Mouse (Mus musculus): ENCODE measurements around the gene Fancc. TPM values are rescaled to one million over a fixed set of nuclear protein-coding genes. Genes with fewer than 3 reads are reported as not detected.

Fancc gene
- polyA plus RNA-seq, 1 experiment from 2014 or later, result 13.7 TPM

DNA sequence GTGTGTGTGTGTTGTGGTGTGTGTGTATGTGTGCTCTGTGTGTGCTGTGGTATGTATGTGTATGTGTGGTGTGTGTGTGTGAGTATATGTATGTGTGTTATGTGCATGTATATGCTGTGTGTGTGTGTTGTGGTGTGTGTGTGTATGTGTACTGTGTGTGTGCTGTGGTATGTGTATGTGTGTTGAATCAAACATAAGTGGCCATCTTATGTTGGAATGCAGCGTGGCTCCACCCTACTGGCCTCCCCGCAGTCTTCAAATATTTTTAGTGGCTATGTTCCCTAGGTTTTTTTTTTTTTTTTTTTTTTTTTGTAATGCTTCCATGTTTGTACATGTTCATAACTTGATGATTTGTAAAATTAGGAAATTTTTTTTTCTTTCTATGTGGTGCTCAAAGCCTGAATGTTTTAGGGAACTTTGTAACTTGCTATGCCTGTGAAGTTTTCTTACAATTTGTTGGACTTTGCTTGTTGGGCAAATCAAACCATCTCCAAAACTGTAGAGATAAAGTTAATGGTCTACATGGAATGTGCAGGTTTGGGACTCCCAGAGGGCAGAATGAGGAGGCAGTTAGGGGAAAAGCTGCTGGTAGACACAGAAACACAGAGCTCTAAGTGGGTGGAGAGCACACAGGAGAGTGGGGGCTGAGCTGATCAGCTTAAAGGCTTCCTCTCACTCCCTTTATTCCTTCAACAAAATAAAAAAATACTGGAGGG is 244.6 kb downstream of the Fancc start:
- Histone ChIP-seq H3K4me3 (no peak overlapping the region), H3K36me3 (ENCODE audit: poor library complexity, severe bottlenecking) (peaks cover 4% of the 10 kb centered on the region; the same call in 1 of the 2 replicates), H3K9me3 (replicated peaks) (no peaks in the 10 kb centered on the region), H3K4me2 (no peak overlapping the region), H3K27ac (no peak overlapping the region), H3K27me3 (no peaks in the 10 kb centered on the region), H3K9ac (no peak overlapping the region), H3K4me1 (no peaks in the 10 kb centered on the region)
- 96% methylated on average over 2 of the region's 2 CpGs for WGBS
- no peak for ATAC-seq

DNA sequence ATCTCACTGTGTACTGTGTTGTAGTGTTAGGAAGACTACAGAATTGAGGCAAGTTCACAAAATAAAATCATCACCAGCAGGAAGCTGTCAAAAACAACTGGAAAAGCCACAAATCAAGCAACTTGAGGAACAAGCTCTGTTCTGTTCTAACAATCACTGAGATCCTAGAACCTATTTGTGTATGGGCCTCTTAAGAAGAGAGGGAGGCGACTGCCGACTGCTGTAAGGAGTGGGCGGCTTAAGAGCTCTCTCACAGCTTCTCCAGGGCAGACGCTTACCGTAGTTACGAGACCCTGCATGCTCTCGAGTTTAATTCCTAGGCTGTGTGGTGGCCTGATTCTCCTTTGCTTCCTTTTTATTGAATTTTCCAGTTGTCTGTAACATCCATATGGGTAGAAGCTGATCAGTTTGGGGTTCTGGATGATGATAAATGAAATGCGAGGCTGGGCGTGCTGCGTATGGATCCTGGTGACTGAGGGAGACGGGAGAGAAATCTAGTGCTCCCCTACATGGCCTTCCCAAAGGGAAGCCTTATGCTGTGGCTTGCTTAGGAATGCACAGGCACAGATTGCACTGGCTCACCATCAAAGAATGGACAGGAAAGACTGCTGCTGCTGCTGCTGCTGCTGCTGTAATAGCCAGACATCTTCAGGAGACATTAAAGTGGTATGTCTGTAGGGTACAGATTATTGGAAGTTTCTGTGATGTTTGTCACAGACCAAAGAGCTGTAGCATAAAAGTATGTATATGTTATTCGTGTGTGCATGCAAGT is 245.8 kb downstream of the Fancc start:
- ATAC-seq, result no peak
- Histone ChIP-seq H3K4me2 (no peak overlapping the region), H3K4me1 (0 out of 2 replicates have a peak, but pooled peaks cover 3% of the 10 kb centered on the region), H3K36me3 (ENCODE audit: poor library complexity, severe bottlenecking) (no peaks in the 10 kb centered on the region), H3K9me3 (replicated peaks) (no peaks in the 10 kb centered on the region), H3K9ac (no peak overlapping the region), H3K27me3 (no peaks in the 10 kb centered on the region), H3K27ac (no peak overlapping the region), H3K4me3 (no peak overlapping the region)
- WGBS, result 64% methylated on average over 12 of the region's 12 CpGs

DNA sequence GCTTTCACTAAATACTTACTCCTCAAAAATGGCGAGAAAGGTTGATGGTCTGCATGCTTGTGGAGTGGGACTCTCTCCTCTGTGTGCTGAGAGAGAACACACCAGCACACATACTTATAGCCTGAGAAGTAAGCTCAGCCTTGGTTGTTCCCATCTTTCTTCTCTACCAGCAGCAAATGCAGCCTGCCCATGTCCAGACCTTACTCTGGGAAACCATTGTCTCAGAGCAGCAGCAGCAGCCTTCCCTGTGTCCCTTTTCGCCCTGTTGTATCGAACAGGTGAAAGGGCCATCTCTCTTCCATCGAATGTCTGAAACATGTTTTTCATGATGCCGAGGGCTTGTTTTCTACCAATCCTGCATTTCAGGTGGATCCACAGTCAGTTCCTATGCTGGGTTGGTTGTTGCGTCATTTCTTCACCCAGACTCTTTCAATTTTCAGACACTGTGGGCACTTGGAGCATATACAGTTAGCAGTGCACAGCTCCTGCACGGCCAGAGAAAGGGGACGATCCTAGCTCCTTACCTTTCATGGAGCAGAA is 246.6 kb downstream of the Fancc start:
- Histone ChIP-seq H3K4me1 (peaks cover 11% of the 10 kb centered on the region), H3K4me3 (no peak overlapping the region), H3K9ac (no peak overlapping the region), H3K4me2 (no peak overlapping the region), H3K27ac (no peak overlapping the region), H3K9me3 (replicated peaks) (no peaks in the 10 kb centered on the region), H3K27me3 (no peaks in the 10 kb centered on the region), H3K36me3 (ENCODE audit: poor library complexity, severe bottlenecking) (no peaks in the 10 kb centered on the region)
- 90% methylated on average over 8 of the region's 8 CpGs for WGBS
- no peak for ATAC-seq

DNA sequence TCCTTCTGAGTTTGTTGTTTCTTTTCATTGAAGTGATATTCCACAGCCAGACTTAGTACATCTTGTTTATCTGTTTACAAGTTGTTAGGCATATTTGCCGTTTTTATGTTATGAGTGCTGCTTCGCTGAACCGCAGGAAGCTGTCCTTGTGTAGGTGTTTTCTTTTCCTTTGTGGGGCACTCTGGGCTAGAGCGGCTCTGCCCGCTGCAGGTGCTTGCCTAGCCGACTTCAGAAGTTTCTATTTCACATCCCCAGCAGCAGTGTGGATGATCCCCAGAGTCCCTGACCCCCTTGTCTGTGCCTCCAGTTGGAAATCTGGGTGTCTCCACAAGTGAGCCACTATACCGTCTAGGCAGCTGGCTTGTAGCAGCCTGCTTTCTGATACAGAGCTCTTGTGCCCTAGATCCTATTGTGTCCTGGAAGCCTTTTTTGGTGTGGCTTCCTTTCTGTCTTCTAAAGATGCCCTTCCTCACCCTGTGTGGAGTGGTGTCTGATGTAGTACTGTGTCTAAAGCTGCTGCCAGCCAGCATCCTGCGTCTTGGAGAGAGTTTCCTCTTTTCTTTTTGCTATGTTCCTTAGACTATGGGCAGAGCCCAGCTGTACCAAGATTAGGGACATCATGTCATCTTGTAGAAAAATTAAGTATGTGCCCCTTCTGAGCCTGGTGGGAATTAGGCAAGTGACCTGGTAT is 247.2 kb downstream of the Fancc start:
- no peaks in the 10 kb centered on the region for H3K36me3 ChIP-seq (ENCODE audit: poor library complexity, severe bottlenecking)
- H3K4me2 ChIP-seq, result no peak overlapping the region
- ATAC-seq, result no peak
- no peak overlapping the region for H3K27ac ChIP-seq
- H3K4me3 ChIP-seq, result no peak overlapping the region
- WGBS, result 83% methylated on average over 8 of the region's 8 CpGs
- no peaks in the 10 kb centered on the region for H3K27me3 ChIP-seq
- H3K9ac ChIP-seq, result no peak overlapping the region
- no peaks in the 10 kb centered on the region for H3K9me3 ChIP-seq (replicated peaks)
- peaks cover 17% of the 10 kb centered on the region for H3K4me1 ChIP-seq

DNA sequence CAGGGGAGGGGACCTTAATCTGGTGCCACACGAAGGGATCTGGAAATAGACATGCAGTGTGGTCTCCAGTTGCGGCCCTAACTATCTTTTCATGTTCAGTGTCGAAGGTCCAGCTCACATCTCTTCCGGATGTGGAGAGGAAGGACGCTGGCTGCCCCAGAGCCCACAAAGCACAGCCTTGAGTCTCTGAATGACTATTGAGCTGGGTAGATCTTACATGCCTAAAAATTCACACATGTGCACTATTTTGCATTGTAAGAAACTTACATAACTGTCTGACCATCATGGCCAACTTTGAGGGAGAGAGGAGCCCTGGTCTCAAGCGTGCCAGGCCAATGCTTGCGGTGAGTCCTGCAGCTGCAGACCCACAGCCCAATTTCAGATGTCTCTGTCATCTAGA is 247.9 kb downstream of the Fancc start:
- no peaks in the 10 kb centered on the region for H3K9me3 ChIP-seq (replicated peaks)
- H3K4me1 ChIP-seq, result peaks cover 23% of the 10 kb centered on the region
- WGBS, result 90% methylated on average over 7 of the region's 7 CpGs
- H3K4me3 ChIP-seq, result no peak overlapping the region
- no peak for ATAC-seq
- H3K27me3 ChIP-seq, result no peaks in the 10 kb centered on the region
- no peaks in the 10 kb centered on the region for H3K36me3 ChIP-seq (ENCODE audit: poor library complexity, severe bottlenecking)
- no peak overlapping the region for H3K4me2 ChIP-seq
- H3K9ac ChIP-seq, result no peak overlapping the region
- no peak overlapping the region for H3K27ac ChIP-seq

DNA sequence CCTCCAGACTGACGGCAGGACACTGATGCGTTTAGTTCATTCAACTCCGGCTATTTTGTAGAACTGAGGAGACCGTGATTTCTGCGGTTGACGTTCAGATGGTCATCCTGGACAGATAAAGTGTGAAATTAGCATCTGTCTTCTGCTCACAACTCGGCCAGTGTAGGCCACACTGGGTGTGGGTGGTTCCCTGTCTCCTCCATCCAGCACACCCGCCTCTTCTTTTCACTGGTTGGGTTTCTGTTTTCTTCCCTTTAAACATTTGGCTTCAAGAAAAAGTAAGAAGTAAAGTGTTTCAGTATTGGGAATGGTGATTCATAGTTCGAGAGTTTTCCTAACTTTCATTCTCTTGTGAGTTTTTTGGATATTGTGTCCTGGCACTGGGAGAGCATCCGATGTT is 248.8 kb downstream of the Fancc start:
- H3K27ac ChIP-seq, result no peak overlapping the region
- H3K4me3 ChIP-seq, result no peak overlapping the region
- no peak overlapping the region for H3K4me2 ChIP-seq
- peaks cover 30% of the 10 kb centered on the region for H3K4me1 ChIP-seq
- H3K36me3 ChIP-seq (ENCODE audit: poor library complexity, severe bottlenecking), result no peaks in the 10 kb centered on the region
- 95% methylated on average over 10 of the region's 10 CpGs for WGBS
- H3K27me3 ChIP-seq, result no peaks in the 10 kb centered on the region
- no peaks in the 10 kb centered on the region for H3K9me3 ChIP-seq (replicated peaks)
- H3K9ac ChIP-seq, result no peak overlapping the region
- no peak for ATAC-seq

DNA sequence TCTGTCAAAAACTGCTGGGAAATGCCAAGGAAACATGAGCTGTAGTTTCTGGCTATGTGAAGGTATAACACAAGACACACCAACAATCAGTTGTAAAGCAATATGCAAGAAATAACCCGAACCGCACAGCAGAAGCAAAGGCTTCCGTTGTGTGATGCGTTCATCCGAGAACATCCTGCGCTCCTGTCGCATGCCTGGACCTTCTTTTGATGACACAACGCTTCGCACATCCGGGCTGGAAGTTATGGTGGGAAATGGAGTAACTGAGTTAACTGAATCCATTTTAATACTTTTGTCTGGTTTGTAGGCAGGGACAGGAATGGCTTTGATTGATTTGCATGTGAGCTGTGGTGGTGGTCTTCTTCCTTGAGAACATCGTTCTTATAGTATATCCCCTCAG is 249.4 kb downstream of the Fancc start:
- Histone ChIP-seq H3K27me3 (no peaks in the 10 kb centered on the region), H3K4me3 (no peak overlapping the region), H3K36me3 (ENCODE audit: poor library complexity, severe bottlenecking) (no peaks in the 10 kb centered on the region), H3K4me2 (no peak overlapping the region), H3K9ac (no peak overlapping the region), H3K9me3 (replicated peaks) (no peaks in the 10 kb centered on the region), H3K4me1 (peaks cover 30% of the 10 kb centered on the region), H3K27ac (no peak overlapping the region)
- WGBS, result 96% methylated on average over 11 of the region's 11 CpGs
- ATAC-seq, result no peak

DNA sequence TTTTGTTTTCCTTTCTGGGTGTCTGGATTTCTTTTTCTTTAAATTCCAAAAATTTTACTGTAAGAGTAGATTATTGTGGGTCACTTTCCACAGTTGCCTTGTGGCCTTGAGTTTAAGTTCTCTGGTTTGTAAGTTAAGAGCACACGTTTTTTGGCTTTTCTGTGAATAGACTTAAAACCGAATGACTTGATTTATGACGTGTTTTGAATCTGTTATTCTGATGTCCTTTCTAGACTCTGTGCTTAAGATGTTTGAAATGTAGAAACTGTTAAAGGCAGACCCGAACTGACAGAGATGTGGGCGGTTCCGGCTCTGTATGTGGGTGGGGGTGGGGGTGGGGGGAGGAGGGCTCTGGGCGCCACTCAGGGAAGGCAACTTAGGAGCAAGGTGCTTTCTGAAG is 250.0 kb downstream of the Fancc start:
- Histone ChIP-seq H3K9ac (no peak overlapping the region), H3K27ac (no peak overlapping the region), H3K36me3 (ENCODE audit: poor library complexity, severe bottlenecking) (no peaks in the 10 kb centered on the region), H3K4me1 (peaks cover 36% of the 10 kb centered on the region), H3K4me2 (no peak overlapping the region), H3K9me3 (replicated peaks) (no peaks in the 10 kb centered on the region), H3K4me3 (no peak overlapping the region), H3K27me3 (no peaks in the 10 kb centered on the region)
- WGBS, result 79% methylated on average over 7 of the region's 7 CpGs
- ATAC-seq, result no peak

DNA sequence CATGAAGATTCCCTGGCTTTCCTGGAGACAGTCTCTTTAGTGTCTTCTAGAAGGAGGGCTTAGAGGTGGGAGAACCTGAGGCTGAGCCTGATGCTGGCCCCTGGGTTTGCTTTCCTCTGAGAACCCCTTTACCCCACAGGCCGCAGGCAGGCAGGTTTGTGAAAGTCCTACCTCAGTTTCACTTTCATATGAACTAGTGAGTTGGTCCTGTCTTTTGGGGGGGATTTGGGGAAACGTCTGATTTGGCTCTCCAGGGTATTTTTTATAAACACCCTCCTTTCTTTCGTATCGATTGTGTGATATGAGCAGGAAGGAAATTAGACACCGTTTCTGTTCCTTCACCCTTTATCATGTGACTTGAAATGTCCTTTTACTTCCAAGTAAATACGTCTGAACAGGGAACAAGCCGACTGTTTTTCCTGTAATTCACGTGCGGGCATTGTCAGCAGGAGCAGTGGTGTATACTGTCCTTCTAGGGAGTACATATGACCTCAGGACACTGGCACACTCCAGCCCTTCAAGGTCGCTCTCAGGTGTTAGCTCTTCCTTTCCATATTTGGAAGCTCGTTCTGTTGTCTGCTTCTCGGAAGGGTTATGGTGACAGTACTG is 250.6 kb downstream of the Fancc start:
- H3K27ac ChIP-seq, result no peak overlapping the region
- peaks cover 40% of the 10 kb centered on the region for H3K4me1 ChIP-seq
- no peaks in the 10 kb centered on the region for H3K9me3 ChIP-seq (replicated peaks)
- H3K4me2 ChIP-seq, result no peak overlapping the region
- no peak overlapping the region for H3K9ac ChIP-seq
- H3K36me3 ChIP-seq (ENCODE audit: poor library complexity, severe bottlenecking), result no peaks in the 10 kb centered on the region
- WGBS, result 85% methylated on average over 12 of the region's 12 CpGs
- H3K27me3 ChIP-seq, result no peaks in the 10 kb centered on the region
- no peak overlapping the region for H3K4me3 ChIP-seq
- no peak for ATAC-seq

DNA sequence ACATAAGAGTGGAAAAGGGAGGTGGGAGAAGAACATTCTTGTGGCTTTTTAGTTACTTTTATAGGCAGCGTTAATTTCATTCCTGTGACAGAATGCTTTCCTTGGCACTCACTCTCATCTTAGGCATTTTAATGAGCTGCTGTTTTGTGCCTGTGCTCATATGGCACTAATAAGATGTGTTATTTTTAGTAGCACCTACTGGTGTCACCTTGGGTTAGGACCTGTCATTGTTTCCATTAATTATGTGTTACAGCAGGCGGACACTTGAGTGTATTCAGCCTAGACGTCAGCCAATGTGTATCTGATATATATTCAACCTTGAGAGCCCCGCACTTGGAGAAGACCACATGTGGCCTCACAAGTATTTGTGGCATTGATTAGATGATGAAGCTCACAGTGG is 251.3 kb downstream of the Fancc start:
- no peaks in the 10 kb centered on the region for H3K27me3 ChIP-seq
- WGBS, result 39% methylated on average over 4 of the region's 4 CpGs
- H3K36me3 ChIP-seq (ENCODE audit: poor library complexity, severe bottlenecking), result no peaks in the 10 kb centered on the region

DNA sequence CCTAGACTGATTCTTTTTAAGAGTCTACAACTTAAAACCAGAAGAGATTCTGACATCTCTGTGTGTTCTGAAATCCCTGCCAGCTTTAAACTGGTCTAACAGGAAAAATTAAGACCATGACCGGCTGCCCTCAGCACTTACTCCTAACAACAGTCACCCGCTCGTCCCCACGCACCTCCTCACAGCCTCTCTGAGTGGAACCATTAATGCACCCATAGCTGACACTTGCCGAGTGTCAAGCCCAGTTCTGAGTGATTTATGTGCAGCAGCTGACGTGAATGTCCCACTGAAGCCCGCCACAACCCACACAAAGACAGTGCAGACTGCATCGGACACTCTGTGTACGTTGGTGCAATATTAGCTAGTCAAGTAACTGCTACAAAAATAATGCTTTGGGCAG is 251.9 kb downstream of the Fancc start:
- no peak for ATAC-seq
- no peak overlapping the region for H3K9ac ChIP-seq
- H3K4me1 ChIP-seq, result peaks cover 50% of the 10 kb centered on the region
- H3K27ac ChIP-seq, result no peak overlapping the region; the same call in 1 of the 2 replicates
- H3K27me3 ChIP-seq, result no peaks in the 10 kb centered on the region
- 52% methylated on average over 9 of the region's 9 CpGs for WGBS
- H3K4me2 ChIP-seq, result no peak overlapping the region
- no peak overlapping the region for H3K4me3 ChIP-seq
- no peaks in the 10 kb centered on the region for H3K36me3 ChIP-seq (ENCODE audit: poor library complexity, severe bottlenecking)
- no peaks in the 10 kb centered on the region for H3K9me3 ChIP-seq (replicated peaks)

More for the DNA sequence above, 251.3 kb downstream of the Fancc start:
- Histone ChIP-seq H3K4me3 (no peak overlapping the region), H3K4me1 (peaks cover 44% of the 10 kb centered on the region), H3K27ac (no peak overlapping the region), H3K4me2 (no peak overlapping the region), H3K9ac (no peak overlapping the region), H3K9me3 (replicated peaks) (no peaks in the 10 kb centered on the region)
- ATAC-seq, result peak; percentile 55

DNA sequence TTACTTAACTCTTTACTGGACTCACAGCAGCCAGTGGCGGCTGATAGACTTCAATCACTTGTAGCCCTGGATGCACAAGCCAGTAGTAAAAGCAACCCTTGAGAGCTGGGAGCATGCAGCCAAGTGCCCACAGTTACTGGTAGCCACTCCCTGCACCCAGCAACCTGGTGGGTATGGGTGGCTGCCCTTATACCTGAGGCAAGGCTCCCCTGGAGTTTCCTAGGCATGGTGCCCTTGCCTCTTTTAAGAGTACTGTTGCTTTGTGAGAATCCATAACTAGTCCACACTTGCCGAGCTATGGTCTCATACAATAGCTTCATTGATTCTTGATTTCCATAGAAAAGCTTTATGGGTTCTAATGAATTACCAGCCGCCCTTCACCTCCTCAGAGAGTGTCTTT is 252.7 kb downstream of the Fancc start:
- no peak overlapping the region for H3K4me2 ChIP-seq
- 32% methylated on average over 3 of the region's 3 CpGs for WGBS
- H3K9me3 ChIP-seq (replicated peaks), result no peaks in the 10 kb centered on the region
- H3K4me3 ChIP-seq, result no peak overlapping the region
- H3K27ac ChIP-seq, result no peak overlapping the region
- no peaks in the 10 kb centered on the region for H3K36me3 ChIP-seq (ENCODE audit: poor library complexity, severe bottlenecking)
- no peak for ATAC-seq
- H3K9ac ChIP-seq, result no peak overlapping the region
- H3K27me3 ChIP-seq, result no peaks in the 10 kb centered on the region
- H3K4me1 ChIP-seq, result peaks cover 51% of the 10 kb centered on the region

Measured in forebrain, embryonic 13.5 days (tissue).